Mouse (Mus musculus) heart, embryonic 11.5 days (tissue): Measurements from ENCODE around the gene Ttc12. TPM values are rescaled to one million over a fixed set of nuclear protein-coding genes. Genes with fewer than 3 reads are reported as not detected.

Experiments
- ATAC-seq: fragments of 200-750 bp; cut with Nextera tagmentation; replicated peaks from 2 replicates; pipeline ENCODE4 v1.8.0; 2017; ENCODE audit warnings: moderate library complexity; ENCODE audit not compliant: insufficient number of reproducible peaks, low FRiP score, low TSS enrichment
- H3K27ac ChIP-seq: fragments of 300-500 bp; sonication (generic); 2 replicates; pipeline ENCODE4 v1.5.1; 2014; ENCODE audit warnings: mild to moderate bottlenecking, low read depth, low read length
- H3K27me3 ChIP-seq: fragments of 300-500 bp; sonication (generic); 2 replicates; pipeline ENCODE4 v1.6.1; 2014; ENCODE audit warnings: mild to moderate bottlenecking, low read length, mixed read lengths; ENCODE audit not compliant: control insufficient read depth, insufficient read depth
- H3K36me3 ChIP-seq: fragments of 300-500 bp; sonication (generic); 2 replicates; pipeline ENCODE4 v1.6.1; 2014; ENCODE audit warnings: mild to moderate bottlenecking, low read length, moderate library complexity, mixed read lengths; ENCODE audit not compliant: control insufficient read depth, insufficient read depth
- H3K4me1 ChIP-seq: fragments of 300-500 bp; sonication (generic); 2 replicates; pipeline ENCODE4 v1.6.1; 2014; ENCODE audit warnings: low read length; ENCODE audit not compliant: control insufficient read depth, insufficient read depth
- H3K4me2 ChIP-seq: fragments of 300-500 bp; sonication (generic); 2 replicates; pipeline ENCODE4 v1.6.1; 2014; ENCODE audit warnings: mild to moderate bottlenecking, moderate library complexity
- H3K4me3 ChIP-seq: fragments of 300-500 bp; sonication (generic); 2 replicates; pipeline ENCODE4 v1.5.1; 2014; ENCODE audit warnings: low read depth, low read length
- H3K9ac ChIP-seq: fragments of 300-500 bp; sonication (generic); 2 replicates; pipeline ENCODE4 v1.6.1; 2014; ENCODE audit warnings: mild to moderate bottlenecking, low read depth, low read length, moderate library complexity
- H3K9me3 ChIP-seq: fragments of 300-500 bp; sonication (generic); replicated peaks from 2 replicates; pipeline ENCODE4 v1.6.1; 2016; ENCODE audit warnings: low read length; ENCODE audit not compliant: control insufficient read depth
- WGBS: fragments of 180-500 bp; shearing (Covaris S2); extraction: QIAGEN DNeasy Blood & Tissue Kit; methylation state at CpG from one replicate; pipeline ENCODE4 v1.1.7; 2014; ENCODE audit not compliant: insufficient replicate concordance; 5-methylcytosine and 5-hydroxymethylcytosine counted together
- polyA plus RNA-seq: library from polyadenylated mRNA; unstranded; fragments of >200 nt; fragmentation: Nextera tagmentation; extraction: Ambion mirVana; gene quantifications from 2 replicates; pipeline ENCODE4 v1.2.1, GENCODE M21; 2014

Gene Ttc12
- polyA plus RNA-seq, 1 experiment from 2014 or later = 1.9 TPM

DNA sequence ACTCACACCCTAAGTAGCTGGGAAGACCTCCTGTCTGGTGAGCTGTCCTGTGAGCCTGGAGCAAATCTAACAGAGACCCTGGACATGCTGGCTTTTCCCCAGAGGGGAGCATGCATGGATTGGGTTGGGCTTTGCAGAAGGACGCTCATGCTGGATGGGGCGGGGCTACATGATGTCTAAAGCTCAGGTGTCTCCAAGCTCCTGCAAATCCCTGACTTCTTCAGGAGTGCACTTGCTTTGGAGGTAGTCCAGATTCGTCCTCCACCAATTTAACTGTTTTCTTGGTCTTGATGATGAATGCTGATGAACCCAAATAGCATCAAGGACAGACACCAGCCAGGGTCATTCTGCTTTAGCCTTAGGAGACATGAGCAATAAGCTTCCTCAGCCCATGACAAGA lies 35.5 kb downstream of the Ttc12 start:
- H3K27me3 ChIP-seq = no peaks in the 10 kb centered on the region
- no peak for ATAC-seq
- H3K9ac ChIP-seq = no peak overlapping the region
- H3K4me1 ChIP-seq = no peaks in the 10 kb centered on the region
- no peak overlapping the region for H3K4me2 ChIP-seq
- H3K4me3 ChIP-seq = no peak overlapping the region
- no peaks in the 10 kb centered on the region for H3K9me3 ChIP-seq
- WGBS = 69% methylated on average over 3 of the region's 3 CpGs
- H3K27ac ChIP-seq = no peak overlapping the region
- no peaks in the 10 kb centered on the region for H3K36me3 ChIP-seq

DNA sequence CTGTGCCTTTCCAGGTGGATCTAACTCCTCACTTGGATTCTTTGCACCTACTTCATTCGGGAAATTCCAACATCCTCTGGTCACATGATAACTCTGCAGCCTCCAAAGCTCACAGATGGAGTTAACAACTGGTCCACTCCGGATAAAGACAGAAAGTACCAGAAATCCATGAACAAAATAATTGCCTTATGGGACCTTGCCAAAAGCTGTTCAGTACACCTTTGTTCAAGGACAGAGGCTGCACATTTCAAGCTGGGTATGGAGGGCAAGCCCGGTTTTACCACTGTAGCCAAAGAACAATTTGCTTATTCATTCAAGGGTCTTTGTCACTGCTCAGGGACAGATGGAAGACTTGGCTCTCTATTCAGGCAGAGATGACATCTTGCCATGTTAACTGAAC lies 43.4 kb downstream of the Ttc12 start:
- H3K36me3 ChIP-seq = no peaks in the 10 kb centered on the region
- no peaks in the 10 kb centered on the region for H3K9me3 ChIP-seq
- H3K27ac ChIP-seq = no peak overlapping the region
- WGBS = 74% methylated on average over 3 of the region's 3 CpGs
- H3K4me3 ChIP-seq = no peak overlapping the region
- no peaks in the 10 kb centered on the region for H3K4me1 ChIP-seq
- no peaks in the 10 kb centered on the region for H3K27me3 ChIP-seq
- no peak overlapping the region for H3K9ac ChIP-seq
- ATAC-seq = no peak
- H3K4me2 ChIP-seq = no peak overlapping the region

DNA sequence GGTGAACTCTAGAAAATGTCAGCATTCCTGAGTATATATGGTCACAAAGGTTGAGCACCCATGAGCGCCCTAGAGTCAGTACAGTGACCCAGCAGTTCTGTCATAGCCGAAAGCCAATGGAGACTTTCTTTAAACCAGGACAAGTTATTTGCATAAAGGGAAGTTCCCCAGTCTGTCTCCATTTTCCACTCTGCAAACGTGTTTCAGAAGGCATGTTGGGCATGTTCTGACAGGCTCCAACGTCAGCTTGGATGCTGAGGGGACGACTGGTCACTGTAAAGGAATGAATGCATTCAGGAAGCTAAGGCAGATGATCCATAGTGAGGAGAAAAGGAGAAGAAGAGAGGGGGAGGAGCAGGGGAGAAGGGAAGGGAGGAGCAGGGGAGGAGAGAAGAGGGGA lies 58.5 kb downstream of the Ttc12 start:
- Histone ChIP-seq H3K4me2 (no peak overlapping the region), H3K9ac (no peak overlapping the region), H3K27ac (no peak overlapping the region), H3K4me1 (no peaks in the 10 kb centered on the region), H3K4me3 (no peak overlapping the region), H3K27me3 (no peaks in the 10 kb centered on the region), H3K9me3 (no peaks in the 10 kb centered on the region), H3K36me3 (no peaks in the 10 kb centered on the region)
- 69% methylated on average over 5 of the region's 5 CpGs for WGBS
- ATAC-seq = no peak

DNA sequence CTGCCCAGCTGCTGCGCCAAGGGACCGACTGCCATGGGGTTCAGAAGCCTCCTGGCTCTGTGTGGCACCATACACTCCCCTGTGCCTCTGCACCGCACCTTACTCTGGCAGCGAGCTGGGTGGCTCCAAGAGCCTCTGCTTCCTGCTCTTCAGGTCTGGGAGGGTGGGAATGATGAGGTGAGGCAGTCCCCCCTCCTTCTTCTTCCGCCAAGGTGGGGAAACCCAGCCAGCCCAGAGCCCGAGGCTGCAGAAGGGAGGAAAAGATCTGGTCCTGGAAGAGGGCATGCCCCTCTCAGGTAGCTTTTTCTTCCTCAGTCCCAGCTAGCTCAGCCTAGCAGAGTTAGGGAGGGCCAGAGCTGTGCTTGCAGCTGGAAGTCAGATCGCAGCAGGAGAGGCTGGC lies 59.1 kb downstream of the Ttc12 start, which contains the start of gene Ankk1:
Gene Ankk1, minus strand, starts transcription at position 101 of the 400 bp plus-strand sequence.
- Histone ChIP-seq H3K4me1 (no peaks in the 10 kb centered on the region), H3K4me2 (no peak within 1 kb of the TSS), H3K36me3 (no peaks in the 10 kb centered on the region), H3K27me3 (no peaks in the 10 kb centered on the region), H3K9me3 (no peaks in the 10 kb centered on the region), H3K27ac (no peak within 1 kb of the TSS), H3K9ac (no peak within 1 kb of the TSS), H3K4me3 (no peak within 1 kb of the TSS)
- no peak for ATAC-seq
- WGBS = 75% methylated on average over 7 of the region's 7 CpGs

DNA sequence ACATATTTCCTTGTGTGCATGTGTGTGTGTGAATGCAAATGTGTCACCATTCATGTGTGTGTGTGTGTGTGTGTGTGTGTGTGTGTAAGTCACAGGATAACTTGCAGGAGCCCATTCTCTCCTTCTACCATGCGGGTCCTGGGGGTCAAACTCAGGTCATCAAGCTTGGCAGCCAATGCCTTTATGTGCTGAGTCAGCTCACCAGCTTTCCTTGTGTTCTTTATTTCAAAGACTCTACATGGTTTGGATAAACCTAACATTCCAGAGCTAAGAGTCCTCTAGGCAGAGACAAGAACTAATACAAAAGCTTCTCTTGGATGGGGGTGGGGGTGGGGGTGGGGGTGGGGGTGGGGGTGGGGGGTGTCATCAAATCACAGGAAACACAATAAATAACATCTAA lies 60.4 kb downstream of the Ttc12 start:
- WGBS = 36% methylated on average over 1 of the region's 1 CpGs
- Histone ChIP-seq H3K9me3 (no peaks in the 10 kb centered on the region), H3K36me3 (no peaks in the 10 kb centered on the region), H3K4me2 (no peak overlapping the region), H3K9ac (no peak overlapping the region), H3K27me3 (no peaks in the 10 kb centered on the region), H3K4me3 (no peak overlapping the region), H3K27ac (no peak overlapping the region), H3K4me1 (no peaks in the 10 kb centered on the region)
- no peak for ATAC-seq

DNA sequence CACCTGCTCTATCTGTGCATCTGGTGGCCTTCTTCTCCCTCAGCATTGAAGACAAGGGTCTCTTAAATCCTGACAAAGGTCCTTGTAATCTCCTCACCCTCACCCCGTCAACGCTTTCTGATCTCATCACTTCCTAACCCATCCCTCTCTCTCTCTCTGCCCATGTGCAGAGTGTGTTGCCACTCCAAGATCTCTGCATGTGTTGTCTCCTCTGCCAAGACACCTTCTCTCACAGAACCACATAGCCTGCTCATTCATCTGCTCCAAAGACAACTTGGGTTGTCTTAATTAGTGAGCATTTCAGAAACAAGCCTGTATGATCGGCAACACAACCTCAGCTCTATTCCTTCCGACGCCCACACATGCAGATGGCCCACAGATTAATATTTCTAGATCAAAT lies 62.2 kb downstream of the Ttc12 start:
- H3K36me3 ChIP-seq = no peaks in the 10 kb centered on the region
- H3K4me3 ChIP-seq = no peak overlapping the region
- no peak for ATAC-seq
- 87% methylated on average over 5 of the region's 5 CpGs for WGBS
- H3K4me1 ChIP-seq = no peaks in the 10 kb centered on the region
- no peak overlapping the region for H3K4me2 ChIP-seq
- H3K27ac ChIP-seq = no peak overlapping the region
- H3K9ac ChIP-seq = no peak overlapping the region
- H3K27me3 ChIP-seq = no peaks in the 10 kb centered on the region
- H3K9me3 ChIP-seq = no peaks in the 10 kb centered on the region

DNA sequence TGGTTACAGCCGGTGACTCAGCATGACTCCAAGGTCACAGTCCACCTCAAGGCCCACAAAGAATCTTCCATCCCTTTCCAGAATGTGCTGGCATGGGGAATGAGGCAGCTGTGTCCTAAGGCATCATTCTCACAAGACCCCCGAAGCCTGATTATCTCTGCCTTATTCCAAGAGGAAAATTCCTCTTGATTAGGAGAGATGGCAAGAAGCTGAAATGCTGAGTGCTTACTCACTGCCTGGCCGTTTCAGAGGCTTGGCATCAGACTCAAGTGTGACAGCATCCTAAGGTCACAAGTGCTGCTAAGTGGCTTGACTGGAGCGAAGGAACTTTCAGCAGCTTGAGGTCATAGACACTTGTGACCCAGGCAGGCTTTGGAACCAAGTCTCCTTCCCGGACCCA lies 75.4 kb downstream of the Ttc12 start:
- Histone ChIP-seq H3K27me3 (no peaks in the 10 kb centered on the region), H3K4me2 (no peak overlapping the region), H3K4me1 (no peaks in the 10 kb centered on the region), H3K4me3 (no peak overlapping the region), H3K9ac (no peak overlapping the region), H3K9me3 (no peaks in the 10 kb centered on the region), H3K27ac (no peak overlapping the region), H3K36me3 (no peaks in the 10 kb centered on the region)
- WGBS = 62% methylated on average over 5 of the region's 5 CpGs
- ATAC-seq = no peak

DNA sequence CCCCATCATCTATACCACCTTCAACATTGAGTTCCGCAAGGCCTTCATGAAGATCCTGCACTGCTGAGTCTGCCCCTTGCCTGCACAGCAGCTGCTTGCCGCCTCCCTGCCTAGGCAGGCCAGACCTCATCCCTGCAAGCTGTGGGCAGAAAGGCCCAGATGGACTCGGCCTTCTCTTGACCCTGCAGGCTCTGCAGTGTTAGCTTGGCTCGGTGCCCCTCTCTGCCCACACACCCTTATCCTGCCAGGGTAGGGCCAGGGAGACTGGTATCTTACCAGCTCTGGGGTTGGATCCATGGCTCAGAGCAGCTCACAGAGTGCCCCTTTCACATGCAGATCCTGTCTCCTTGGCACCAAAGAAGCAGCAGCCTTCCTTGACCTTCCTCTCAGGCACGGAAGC lies 79.0 kb downstream of the Ttc12 start:
- H3K9ac ChIP-seq = no peak overlapping the region
- H3K36me3 ChIP-seq = no peaks in the 10 kb centered on the region
- H3K9me3 ChIP-seq = no peaks in the 10 kb centered on the region
- H3K4me2 ChIP-seq = no peak overlapping the region
- H3K4me1 ChIP-seq = no peaks in the 10 kb centered on the region
- H3K27me3 ChIP-seq = no peaks in the 10 kb centered on the region
- ATAC-seq = no peak
- 86% methylated on average over 5 of the region's 5 CpGs for WGBS
- no peak overlapping the region for H3K4me3 ChIP-seq
- H3K27ac ChIP-seq = no peak overlapping the region

DNA sequence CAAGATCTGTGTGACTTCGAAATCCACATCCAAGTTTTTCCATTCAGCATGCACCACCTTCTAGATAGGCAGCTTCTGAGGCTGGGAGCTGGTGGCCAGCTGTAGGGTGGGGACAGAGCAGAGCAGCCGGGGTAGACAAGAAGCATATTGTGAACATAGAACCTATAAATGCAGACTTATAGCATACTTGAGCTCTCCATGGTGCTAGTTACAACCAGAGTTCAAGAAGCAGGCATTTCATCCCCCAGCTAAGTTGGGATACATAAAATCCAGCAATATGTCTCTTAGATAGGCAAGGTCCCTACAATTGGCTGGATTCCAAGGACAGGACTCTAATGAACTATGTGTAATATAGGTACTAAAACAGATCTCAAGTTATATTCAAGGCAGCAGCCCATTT lies 82.3 kb downstream of the Ttc12 start:
- no peaks in the 10 kb centered on the region for H3K9me3 ChIP-seq
- H3K36me3 ChIP-seq = no peaks in the 10 kb centered on the region
- H3K4me3 ChIP-seq = no peak overlapping the region
- H3K9ac ChIP-seq = no peak overlapping the region
- ATAC-seq = no peak
- no peak overlapping the region for H3K27ac ChIP-seq
- H3K27me3 ChIP-seq = no peaks in the 10 kb centered on the region
- H3K4me2 ChIP-seq = no peak overlapping the region
- no peaks in the 10 kb centered on the region for H3K4me1 ChIP-seq
- WGBS = 53% methylated on average over 2 of the region's 2 CpGs
